Mouse (Mus musculus) CD4-positive, CD25-positive, alpha-beta regulatory T cell, adult 2 months (primary cell): ENCODE results near the gene Eif4h.

Experiments
- DNase-seq: peaks from one replicate; pipeline ENCODE4 v3.0.0-alpha.2; 2012; ENCODE audit warnings: low read depth, low spot score

Gene Eif4h

DNA sequence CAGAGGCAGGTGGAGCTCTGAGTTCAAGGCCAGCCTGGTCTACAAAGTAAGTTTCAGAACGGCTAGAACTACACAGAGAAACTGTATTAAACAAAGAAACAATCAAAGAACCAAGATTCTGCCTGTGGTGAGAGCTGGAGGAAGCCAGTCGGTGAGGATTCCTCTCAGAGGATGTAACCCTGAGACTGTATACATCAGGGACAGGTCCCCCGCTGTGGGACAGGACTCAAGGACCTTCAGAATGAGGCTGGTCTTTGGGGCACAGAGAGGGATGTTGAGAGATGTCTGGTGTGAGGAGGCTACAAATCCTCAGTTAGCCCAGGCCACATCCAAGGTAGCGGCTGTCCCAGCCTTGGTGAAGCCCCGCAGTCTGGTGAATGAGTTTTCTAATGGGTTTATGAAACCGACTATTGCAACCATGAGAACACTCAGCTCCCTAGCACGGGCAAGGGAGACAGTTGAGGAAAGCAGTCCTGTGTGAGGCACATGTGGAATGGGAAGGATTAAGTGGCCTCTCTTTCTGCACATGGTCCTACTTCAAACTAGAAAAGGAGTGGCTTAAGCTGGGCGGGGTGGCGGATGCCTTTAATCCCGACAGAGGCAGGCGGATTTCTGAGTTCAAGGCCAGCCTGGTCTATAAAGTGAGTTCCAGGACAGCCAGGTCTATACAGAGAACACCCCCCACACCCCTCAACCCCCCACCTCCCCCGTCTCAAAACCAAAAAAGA is 29.2 kb downstream of the Eif4h start:
- DNase-seq = no peak

DNA sequence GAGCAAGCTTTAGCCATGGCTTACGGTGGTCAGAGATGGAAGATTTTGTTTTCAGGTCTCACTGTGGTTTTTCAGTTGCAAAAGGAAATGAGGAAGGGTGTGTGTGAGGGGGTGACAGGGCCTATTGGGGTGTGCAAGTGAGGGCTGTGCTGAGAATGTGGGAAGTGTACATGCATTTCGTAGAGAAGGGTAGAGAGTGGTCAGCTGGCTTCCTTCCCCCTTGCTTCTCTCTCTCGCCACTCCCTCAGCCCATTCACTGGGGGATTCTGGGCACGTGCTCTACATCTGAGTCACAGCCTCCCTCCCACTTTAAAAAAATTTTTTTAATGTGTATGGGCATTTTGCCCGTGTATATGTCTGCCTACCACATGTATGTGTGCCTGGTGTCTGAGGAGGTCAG is 32.2 kb downstream of the Eif4h start:
- no peak for DNase-seq

GRCm38 (mm10) chr5:134606314-134606713 is 33.0 kb downstream of the Eif4h start:
- no peak for DNase-seq

- no peak for DNase-seq
These were observed 34.9 kb downstream of the Eif4h start for GRCm38 (mm10) chr5:134604376-134604775.

DNA sequence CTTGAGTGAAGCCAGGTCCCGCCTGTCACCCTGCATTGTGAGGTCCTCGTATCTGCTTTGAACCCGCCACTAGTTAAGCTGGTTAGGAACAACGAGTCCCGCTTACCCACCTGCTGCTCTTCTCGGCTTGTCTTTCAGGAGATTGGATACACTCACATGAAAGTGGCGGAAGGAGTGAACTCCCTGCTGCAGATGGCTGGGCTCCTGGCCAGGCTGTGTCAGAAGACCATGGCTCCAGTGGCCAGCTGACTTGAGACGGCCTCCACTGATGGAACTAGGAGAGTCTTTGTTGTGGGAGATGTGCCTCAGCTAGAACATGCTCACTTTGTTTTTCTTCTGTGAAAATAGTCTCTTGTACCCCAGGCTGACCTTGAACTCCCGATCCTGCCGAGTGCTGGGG is 41.6 kb downstream of the Eif4h start:
- DNase-seq = no peak

DNA sequence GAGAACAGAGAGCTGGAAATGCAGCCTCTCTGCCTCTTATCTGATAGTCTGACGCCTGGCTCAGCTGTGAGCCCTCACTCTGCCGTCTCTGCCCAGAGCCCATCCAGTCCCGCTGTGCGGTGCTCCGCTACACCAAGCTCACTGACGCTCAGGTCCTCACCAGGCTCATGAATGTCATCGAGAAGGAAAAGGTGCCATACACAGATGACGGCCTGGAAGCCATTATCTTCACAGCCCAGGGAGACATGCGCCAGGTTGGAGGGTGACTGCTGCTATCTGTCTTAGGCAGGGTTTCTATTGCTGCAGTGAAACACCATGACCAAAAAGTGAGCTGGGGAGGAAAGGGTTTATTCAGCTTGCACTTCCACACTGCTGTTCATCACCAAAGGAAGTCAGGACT is 46.2 kb downstream of the Eif4h start:
- no peak for DNase-seq

DNA sequence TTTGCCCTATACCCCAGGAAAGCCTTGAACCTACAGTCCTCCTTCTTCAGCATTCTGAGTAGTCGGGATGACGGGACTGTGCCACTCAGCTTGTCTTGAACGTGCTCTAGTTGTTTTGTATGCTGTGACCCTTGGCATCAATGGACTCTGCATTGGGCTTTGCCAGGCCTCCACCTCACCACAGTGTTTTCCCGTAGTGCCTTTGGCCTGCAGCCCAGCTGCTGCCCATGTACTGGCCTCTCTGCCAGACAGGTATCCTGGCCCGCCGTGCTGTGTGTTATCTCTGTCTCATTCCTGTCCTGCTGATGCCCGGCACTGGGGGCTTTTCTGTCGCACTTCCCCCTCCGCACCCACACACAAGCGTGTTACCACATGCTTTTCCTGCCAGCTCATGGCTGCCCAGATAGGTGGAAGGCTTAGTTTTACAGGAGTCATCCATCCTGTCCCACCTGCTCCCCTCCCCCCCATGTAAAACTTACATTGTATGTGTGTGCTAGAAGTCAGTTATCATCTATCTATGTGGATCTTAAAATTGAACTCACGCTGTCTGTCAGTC is 47.2 kb downstream of the Eif4h start:
- no peak for DNase-seq

DNA sequence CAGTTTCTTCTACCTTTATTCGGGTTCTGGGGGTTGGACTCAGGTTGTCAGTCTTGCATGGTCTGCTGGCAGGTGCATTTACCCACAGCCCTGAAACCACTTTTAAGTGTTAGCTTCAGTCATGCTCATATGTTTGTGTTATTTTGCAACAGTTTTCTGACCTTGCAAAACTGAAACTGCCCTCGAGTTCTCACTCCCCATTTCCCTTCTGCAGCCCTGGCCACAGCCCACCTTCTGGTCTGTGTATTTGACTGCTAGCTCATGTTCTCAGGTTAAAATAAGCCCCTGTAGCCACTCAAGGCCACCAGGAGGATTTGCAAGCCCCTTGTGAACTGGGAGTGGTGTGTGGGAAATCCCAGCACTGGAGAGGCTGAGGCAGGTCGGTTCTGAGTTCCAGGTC is 49.4 kb downstream of the Eif4h start:
- no peak for DNase-seq

DNA sequence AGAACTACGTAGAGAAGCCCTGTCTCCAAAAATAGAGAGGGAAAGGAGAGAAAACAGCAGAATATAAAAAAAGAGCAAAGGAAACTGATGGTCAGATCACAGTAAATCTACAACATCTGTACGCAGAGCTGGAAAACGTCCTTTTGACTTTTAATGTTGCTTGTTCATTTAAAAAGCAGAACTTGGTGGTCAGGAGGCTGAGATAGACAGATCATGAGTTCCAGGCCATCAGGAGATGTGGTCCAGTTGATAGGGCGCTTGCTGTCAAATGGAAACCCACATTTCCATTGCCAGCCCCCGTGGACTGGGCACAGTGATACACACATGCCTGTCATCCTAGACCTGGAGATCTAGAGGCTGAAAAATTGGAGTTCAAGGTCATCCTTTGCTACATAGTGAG is 54.5 kb downstream of the Eif4h start:
- DNase-seq = no peak

GRCm38 (mm10) chr5:134583884-134584213 is 55.4 kb downstream of the Eif4h start:
- DNase-seq = no peak

GRCm38 (mm10) chr5:134583006-134583883 is 56.0 kb downstream of the Eif4h start:
- peak; percentile 37 for DNase-seq

DNA sequence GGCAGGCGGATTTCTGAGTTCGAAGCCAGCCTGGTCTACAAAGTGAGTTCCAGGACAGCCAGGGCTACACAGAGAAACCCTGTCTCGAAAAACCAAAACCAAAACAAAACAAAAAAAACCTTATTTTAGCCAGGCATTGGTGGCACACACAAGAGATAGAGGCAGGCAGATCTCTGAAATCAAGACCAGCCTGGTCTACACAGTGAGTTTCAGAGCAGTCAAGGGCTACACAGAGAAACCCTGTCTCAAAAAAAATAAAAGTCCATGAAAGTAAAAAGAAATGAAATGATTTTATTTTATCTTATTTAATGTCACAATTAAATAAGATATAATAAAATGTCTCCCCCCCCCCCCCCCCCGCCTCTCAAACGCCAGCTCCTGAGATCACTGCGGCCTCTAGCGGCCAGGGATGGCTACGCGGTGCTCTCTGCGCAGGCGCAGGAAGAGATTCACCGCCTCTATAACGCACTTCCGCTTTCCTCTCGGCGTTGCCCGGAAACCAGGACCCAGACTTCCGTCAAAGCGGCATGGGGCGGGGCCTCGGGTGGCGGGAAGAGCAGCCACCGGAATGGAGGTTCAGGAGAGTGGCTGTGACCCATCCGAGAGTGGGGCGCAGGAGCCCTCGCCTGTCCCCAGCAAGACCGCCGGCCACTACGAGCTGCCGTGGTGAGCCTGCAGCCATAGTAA is 56.9 kb downstream of the Eif4h start:
- DNase-seq = peak; percentile 99

DNA sequence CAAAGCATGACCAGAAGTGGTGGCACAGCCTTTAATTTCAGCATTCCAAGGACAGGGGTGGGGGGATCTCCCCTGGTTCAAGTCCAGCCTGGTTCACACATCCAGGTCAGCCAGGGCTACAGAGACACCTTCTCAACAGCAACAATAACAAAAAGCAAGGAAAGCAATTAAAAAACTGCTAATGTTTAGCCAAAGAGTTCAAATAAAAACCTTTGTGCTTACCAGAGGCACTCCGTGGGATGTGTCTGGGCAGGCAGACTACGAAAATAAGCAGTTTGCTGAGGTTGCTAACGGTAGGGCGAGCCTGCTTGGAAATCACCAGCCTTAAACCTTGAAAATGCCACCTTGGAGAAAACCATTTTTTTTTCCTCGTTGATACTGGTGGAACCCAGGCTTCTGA is 58.1 kb downstream of the Eif4h start, which contains the start of gene Rfc2:
Rfc2 (plus strand) TSS at position 221 of the 400 bp plus-strand sequence.
- DNase-seq = no peak

GRCm38 (mm10) chr5:134579135-134579534 is 60.2 kb downstream of the Eif4h start:
- no peak for DNase-seq

- no peak for DNase-seq
These were observed 61.8 kb downstream of the Eif4h start for GRCm38 (mm10) chr5:134577534-134577933.

DNA sequence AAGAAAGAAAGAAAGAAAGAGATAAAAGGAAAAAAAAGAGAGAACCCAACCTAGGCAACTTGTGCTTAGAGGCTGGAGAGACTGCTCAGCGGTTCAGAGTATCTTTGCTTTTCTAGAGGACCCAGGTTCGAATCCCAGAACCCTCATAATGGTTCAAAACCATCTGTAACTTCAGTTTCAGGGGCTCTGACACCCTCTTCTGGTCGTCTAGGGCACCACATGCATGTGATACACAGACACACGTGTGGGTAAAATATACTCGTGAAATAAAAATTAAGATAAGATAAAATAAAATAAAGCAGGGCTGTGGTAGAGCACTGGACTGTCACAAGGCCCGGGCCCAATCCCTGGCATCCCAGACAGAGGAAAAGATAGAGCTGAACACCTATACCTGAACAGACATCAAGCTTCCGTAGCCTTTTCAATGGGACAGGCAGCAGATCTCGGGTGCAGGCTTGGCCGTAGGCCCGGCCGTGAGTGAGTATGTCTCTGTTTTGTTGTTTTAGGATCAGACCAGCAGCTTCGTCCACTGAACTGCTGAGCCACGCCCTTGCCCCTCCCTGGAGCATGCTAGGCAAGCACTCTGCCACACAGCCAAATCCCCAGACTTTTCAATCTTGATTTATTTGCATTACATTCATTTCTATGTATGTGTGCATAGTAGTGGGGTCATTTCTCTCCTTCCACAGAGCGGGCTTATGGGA is 62.6 kb downstream of the Eif4h start:
- DNase-seq = peak; percentile 10

DNA sequence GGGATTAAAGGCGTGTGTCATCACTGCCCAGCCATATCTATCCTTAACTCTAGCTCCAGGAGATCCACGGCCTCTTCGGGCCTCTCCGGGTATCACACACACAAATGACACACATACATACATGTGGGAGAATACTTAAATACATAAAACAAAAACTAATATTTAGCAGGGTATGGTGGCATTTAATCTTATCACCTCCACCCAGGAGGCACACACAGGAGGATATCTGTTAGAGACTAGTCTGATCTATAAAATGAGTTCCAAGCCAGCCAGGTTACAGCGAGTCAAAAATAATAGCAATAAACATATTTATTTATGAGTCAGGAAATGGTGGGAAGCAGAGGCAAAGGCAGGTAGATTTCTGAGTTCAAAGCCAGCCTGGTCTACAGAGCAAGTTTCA is 63.5 kb downstream of the Eif4h start:
- no peak for DNase-seq

DNA sequence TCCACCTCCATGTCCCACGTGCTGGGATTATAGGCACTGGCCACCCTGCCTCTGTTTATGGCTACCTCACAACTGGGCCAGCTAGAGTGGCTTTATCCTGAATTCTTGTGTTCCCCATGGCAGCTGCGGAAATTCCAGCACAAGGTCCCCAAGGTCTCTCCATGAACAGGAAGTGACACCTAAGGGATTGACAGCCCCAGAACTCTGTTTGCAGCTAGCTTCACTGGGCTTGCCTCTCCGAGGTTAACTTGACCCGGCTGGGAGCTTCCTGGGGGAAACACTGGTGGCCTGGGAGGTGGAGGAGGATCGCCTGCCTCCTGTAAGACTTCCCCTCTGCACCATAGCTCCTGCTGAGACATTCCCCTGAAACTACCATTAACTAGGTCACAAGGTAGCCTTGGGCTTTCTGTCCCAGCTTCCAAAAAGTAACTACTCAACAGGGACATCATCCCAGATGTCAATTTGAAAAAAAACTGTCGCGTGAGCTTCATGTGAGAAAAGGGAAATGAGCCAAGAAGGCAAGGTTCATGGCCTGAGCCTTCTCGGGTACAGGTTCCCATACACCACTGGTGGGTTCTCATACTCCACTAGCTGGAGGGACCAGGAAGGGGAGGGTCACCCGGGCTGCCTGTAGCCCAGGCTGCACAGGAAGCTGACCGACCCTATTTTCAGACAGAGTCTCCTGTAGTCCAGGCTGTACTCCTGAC is 66.6 kb downstream of the Eif4h start:
- no peak for DNase-seq

DNA sequence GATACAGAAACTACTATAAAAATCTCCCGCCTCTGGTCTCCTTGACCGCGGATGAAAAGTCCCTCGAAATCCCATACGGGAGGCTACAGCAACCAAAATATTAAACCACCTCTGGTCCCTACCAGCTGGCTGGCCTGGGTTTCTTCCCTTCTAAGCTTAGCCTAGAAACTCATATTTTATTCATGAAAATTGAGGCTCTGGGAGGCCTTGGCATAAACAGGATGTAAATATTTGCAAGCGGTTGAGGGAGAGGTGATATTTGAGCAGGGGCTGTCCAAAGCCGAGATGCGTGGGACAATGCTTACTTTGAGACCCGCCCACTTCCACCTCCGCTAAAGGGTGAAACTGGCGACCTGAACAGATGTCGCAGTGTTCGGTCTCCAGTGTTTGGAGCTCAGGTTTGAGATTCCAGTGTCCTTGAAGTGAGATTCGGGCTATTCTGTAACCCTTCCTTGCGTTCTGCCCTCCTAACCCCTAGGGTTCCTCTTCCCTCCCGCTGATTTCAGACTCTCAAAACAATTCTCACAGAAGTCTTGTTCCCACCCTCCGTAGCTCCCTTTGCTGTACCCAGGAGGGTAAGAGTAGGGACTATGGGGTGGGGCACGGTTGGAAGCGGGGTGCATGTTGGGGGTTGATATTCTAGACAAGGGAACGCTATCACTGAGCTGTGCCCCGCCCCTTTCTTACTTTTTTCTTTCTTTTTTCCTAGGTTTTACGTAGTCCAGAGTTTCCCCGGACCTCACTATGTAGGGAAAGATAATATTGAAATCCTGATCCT is 67.4 kb downstream of the Eif4h start:
- peak; percentile 72 for DNase-seq
